Mouse (Mus musculus): ENCODE data around the gene Imp3. TPM values are rescaled to one million over a fixed set of nuclear protein-coding genes. Genes with fewer than 3 reads are reported as not detected.

Gene Imp3
- polyA plus RNA-seq, 1 experiment from 2014 or later, result 73.6 TPM

GRCm38 (mm10) chr9:56913991-56914390 lies 23.3 kb upstream of the Imp3 start:
- H3K9ac ChIP-seq (ENCODE audit: low read length), result no peak overlapping the region
- H3K36me3 ChIP-seq (ENCODE audit: control insufficient read depth, insufficient read depth, low read length), result peaks cover 6% of the 10 kb centered on the region; the same call in 1 of the 2 replicates
- no peak overlapping the region for H3K27ac ChIP-seq (replicated peaks; ENCODE audit: low read depth, low read length)
- ATAC-seq (ENCODE audit: insufficient number of reproducible peaks, low FRiP score, low TSS enrichment, low read depth) (no peak), DNase-seq (ENCODE audit: low spot score) (no peak)
- H3K4me2 ChIP-seq (ENCODE audit: low read depth, severe bottlenecking), result no peak overlapping the region
- no peaks in the 10 kb centered on the region for H3K9me3 ChIP-seq (ENCODE audit: control insufficient read depth, low read length)
- H3K27me3 ChIP-seq (ENCODE audit: control insufficient read depth, insufficient read depth, low read length), result no peaks in the 10 kb centered on the region
- no peak overlapping the region for H3K4me3 ChIP-seq (ENCODE audit: low read depth, low read length)
- 88% methylated on average over 9 of the region's 9 CpGs for WGBS
- H3K4me1 ChIP-seq (ENCODE audit: control insufficient read depth, insufficient read depth, low read length), result no peaks in the 10 kb centered on the region

- ATAC-seq (ENCODE audit: insufficient number of reproducible peaks, low FRiP score, low TSS enrichment, low read depth) (no peak), DNase-seq (ENCODE audit: low spot score) (no peak)
- Histone ChIP-seq H3K4me2 (ENCODE audit: low read depth, severe bottlenecking) (no peak overlapping the region), H3K9ac (ENCODE audit: low read length) (no peak overlapping the region), H3K27ac (replicated peaks; ENCODE audit: low read depth, low read length) (no peak overlapping the region), H3K4me1 (ENCODE audit: control insufficient read depth, insufficient read depth, low read length) (no peaks in the 10 kb centered on the region), H3K36me3 (ENCODE audit: control insufficient read depth, insufficient read depth, low read length) (peaks cover 6% of the 10 kb centered on the region; the same call in 1 of the 2 replicates), H3K4me3 (ENCODE audit: low read depth, low read length) (no peak overlapping the region), H3K27me3 (ENCODE audit: control insufficient read depth, insufficient read depth, low read length) (no peaks in the 10 kb centered on the region), H3K9me3 (ENCODE audit: control insufficient read depth, low read length) (no peaks in the 10 kb centered on the region)
- WGBS, result 93% methylated on average over 1 of the region's 1 CpGs
Observed at GRCm38 (mm10) chr9:56915116-56915515, 22.2 kb upstream of the Imp3 start.

- H3K27me3 ChIP-seq (ENCODE audit: control insufficient read depth, insufficient read depth, low read length), result no peaks in the 10 kb centered on the region
- H3K36me3 ChIP-seq (ENCODE audit: control insufficient read depth, insufficient read depth, low read length), result peaks cover 6% of the 10 kb centered on the region; the same call in 1 of the 2 replicates
- H3K9me3 ChIP-seq (ENCODE audit: control insufficient read depth, low read length), result no peaks in the 10 kb centered on the region
- no peak overlapping the region for H3K27ac ChIP-seq (replicated peaks; ENCODE audit: low read depth, low read length)
- WGBS, result 79% methylated on average over 5 of the region's 5 CpGs
- H3K4me1 ChIP-seq (ENCODE audit: control insufficient read depth, insufficient read depth, low read length), result no peaks in the 10 kb centered on the region
- ATAC-seq (ENCODE audit: insufficient number of reproducible peaks, low FRiP score, low TSS enrichment, low read depth), result no peak
- H3K9ac ChIP-seq (ENCODE audit: low read length), result no peak overlapping the region
- DNase-seq (ENCODE audit: low spot score), result no peak
- H3K4me3 ChIP-seq (ENCODE audit: low read depth, low read length), result no peak overlapping the region
- H3K4me2 ChIP-seq (ENCODE audit: low read depth, severe bottlenecking), result no peak overlapping the region
Observed at GRCm38 (mm10) chr9:56915695-56916410, 21.4 kb upstream of the Imp3 start.

- peaks cover 8% of the 10 kb centered on the region; the same call in 1 of the 2 replicates for H3K36me3 ChIP-seq (ENCODE audit: control insufficient read depth, insufficient read depth, low read length)
- no peak overlapping the region for H3K4me3 ChIP-seq (ENCODE audit: low read depth, low read length)
- no peak for DNase-seq (ENCODE audit: low spot score)
- ATAC-seq (ENCODE audit: insufficient number of reproducible peaks, low FRiP score, low TSS enrichment, low read depth), result no peak
- H3K9me3 ChIP-seq (ENCODE audit: control insufficient read depth, low read length), result no peaks in the 10 kb centered on the region
- H3K4me1 ChIP-seq (ENCODE audit: control insufficient read depth, insufficient read depth, low read length), result no peaks in the 10 kb centered on the region
- H3K27me3 ChIP-seq (ENCODE audit: control insufficient read depth, insufficient read depth, low read length), result no peaks in the 10 kb centered on the region
- H3K9ac ChIP-seq (ENCODE audit: low read length), result no peak overlapping the region
- no peak overlapping the region for H3K27ac ChIP-seq (replicated peaks; ENCODE audit: low read depth, low read length)
- WGBS, result 61% methylated on average over 2 of the region's 2 CpGs
- H3K4me2 ChIP-seq (ENCODE audit: low read depth, severe bottlenecking), result no peak overlapping the region
Observed at GRCm38 (mm10) chr9:56917131-56917530, 20.1 kb upstream of the Imp3 start.

GRCm38 (mm10) chr9:56918466-56918865 lies 18.8 kb upstream of the Imp3 start:
- no peak for DNase-seq (ENCODE audit: low spot score)
- H3K27me3 ChIP-seq (ENCODE audit: control insufficient read depth, insufficient read depth, low read length), result no peaks in the 10 kb centered on the region
- H3K9me3 ChIP-seq (ENCODE audit: control insufficient read depth, low read length), result no peaks in the 10 kb centered on the region
- H3K9ac ChIP-seq (ENCODE audit: low read length), result no peak overlapping the region
- H3K4me3 ChIP-seq (ENCODE audit: low read depth, low read length), result no peak overlapping the region
- H3K36me3 ChIP-seq (ENCODE audit: control insufficient read depth, insufficient read depth, low read length), result peaks cover 8% of the 10 kb centered on the region; the same call in 1 of the 2 replicates
- no peak overlapping the region for H3K4me2 ChIP-seq (ENCODE audit: low read depth, severe bottlenecking)
- 93% methylated on average over 13 of the region's 13 CpGs for WGBS
- no peak for ATAC-seq (ENCODE audit: insufficient number of reproducible peaks, low FRiP score, low TSS enrichment, low read depth)
- H3K4me1 ChIP-seq (ENCODE audit: control insufficient read depth, insufficient read depth, low read length), result no peaks in the 10 kb centered on the region
- no peak overlapping the region for H3K27ac ChIP-seq (replicated peaks; ENCODE audit: low read depth, low read length)

GRCm38 (mm10) chr9:56922746-56923145 lies 14.5 kb upstream of the Imp3 start:
- Histone ChIP-seq H3K36me3 (ENCODE audit: control insufficient read depth, insufficient read depth, low read length) (peaks cover 4% of the 10 kb centered on the region; the same call in 1 of the 2 replicates), H3K4me2 (ENCODE audit: low read depth, severe bottlenecking) (no peak overlapping the region), H3K9ac (ENCODE audit: low read length) (no peak overlapping the region), H3K27me3 (ENCODE audit: control insufficient read depth, insufficient read depth, low read length) (no peaks in the 10 kb centered on the region), H3K4me3 (ENCODE audit: low read depth, low read length) (no peak overlapping the region), H3K9me3 (ENCODE audit: control insufficient read depth, low read length) (no peaks in the 10 kb centered on the region), H3K27ac (replicated peaks; ENCODE audit: low read depth, low read length) (no peak overlapping the region), H3K4me1 (ENCODE audit: control insufficient read depth, insufficient read depth, low read length) (peaks cover 28% of the 10 kb centered on the region)
- no peak for DNase-seq (ENCODE audit: low spot score)
- WGBS, result 91% methylated on average over 4 of the region's 4 CpGs
- ATAC-seq (ENCODE audit: insufficient number of reproducible peaks, low FRiP score, low TSS enrichment, low read depth), result no peak

GRCm38 (mm10) chr9:56923841-56924650 lies 13.2 kb upstream of the Imp3 start:
- Histone ChIP-seq H3K4me2 (ENCODE audit: low read depth, severe bottlenecking) (peak overlapping the region; percentile 58), H3K27me3 (ENCODE audit: control insufficient read depth, insufficient read depth, low read length) (no peaks in the 10 kb centered on the region), H3K4me1 (ENCODE audit: control insufficient read depth, insufficient read depth, low read length) (peaks cover 30% of the 10 kb centered on the region), H3K4me3 (ENCODE audit: low read depth, low read length) (peak overlapping the region; percentile 15), H3K9ac (ENCODE audit: low read length) (peak overlapping the region; percentile 51), H3K36me3 (ENCODE audit: control insufficient read depth, insufficient read depth, low read length) (peaks cover 4% of the 10 kb centered on the region; the same call in 1 of the 2 replicates), H3K27ac (replicated peaks; ENCODE audit: low read depth, low read length) (no peak overlapping the region), H3K9me3 (ENCODE audit: control insufficient read depth, low read length) (no peaks in the 10 kb centered on the region)
- WGBS, result 70% methylated on average over 8 of the region's 8 CpGs
- ATAC-seq (ENCODE audit: insufficient number of reproducible peaks, low FRiP score, low TSS enrichment, low read depth) (no peak), DNase-seq (ENCODE audit: low spot score) (no peak)

GRCm38 (mm10) chr9:56924651-56925027 lies 12.6 kb upstream of the Imp3 start:
- ATAC-seq (ENCODE audit: insufficient number of reproducible peaks, low FRiP score, low TSS enrichment, low read depth) (no peak), DNase-seq (ENCODE audit: low spot score) (no peak)
- H3K27me3 ChIP-seq (ENCODE audit: control insufficient read depth, insufficient read depth, low read length), result no peaks in the 10 kb centered on the region
- no peak overlapping the region for H3K27ac ChIP-seq (replicated peaks; ENCODE audit: low read depth, low read length)
- no peaks in the 10 kb centered on the region for H3K9me3 ChIP-seq (ENCODE audit: control insufficient read depth, low read length)
- peaks cover 4% of the 10 kb centered on the region; the same call in 1 of the 2 replicates for H3K36me3 ChIP-seq (ENCODE audit: control insufficient read depth, insufficient read depth, low read length)
- H3K4me2 ChIP-seq (ENCODE audit: low read depth, severe bottlenecking), result peak overlapping the region; percentile 58
- H3K4me1 ChIP-seq (ENCODE audit: control insufficient read depth, insufficient read depth, low read length), result peaks cover 30% of the 10 kb centered on the region
- no peak overlapping the region for H3K9ac ChIP-seq (ENCODE audit: low read length)
- WGBS, result 39% methylated on average over 7 of the region's 7 CpGs
- peak overlapping the region; percentile 15 for H3K4me3 ChIP-seq (ENCODE audit: low read depth, low read length)
